Comparison of ENCODE assay signal across 11 mouse cellular contexts in the genomic region with DNA sequence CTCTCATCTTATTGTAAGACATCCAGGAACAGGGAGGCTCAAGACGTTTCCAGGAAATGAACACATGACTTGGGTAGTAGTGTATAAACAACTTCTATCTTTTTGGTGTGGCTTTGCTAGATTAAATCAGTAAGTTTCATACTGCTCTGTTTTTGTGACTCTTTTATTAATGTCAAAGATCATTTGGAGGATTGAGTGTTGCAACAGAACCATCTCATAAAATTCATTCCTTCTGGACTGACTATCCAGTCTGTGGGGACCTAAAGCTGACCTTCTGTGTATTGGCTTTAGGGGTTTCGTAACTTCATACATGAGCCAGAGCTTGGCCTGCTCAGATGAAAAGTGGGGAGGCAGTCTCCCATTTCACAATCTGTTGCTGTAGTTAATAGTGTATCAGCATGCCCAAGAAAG. TPM values are rescaled to one million over a fixed set of nuclear protein-coding genes. Genes with fewer than 3 reads are reported as not detected.
DNase-seq lines count a peak whose midpoint lies in the region; TF ChIP-seq lines count a peak whose summit lies in the region.
"Had no signal": no experiment of that assay in that cellular context is flagged by ENCODE, and none has a peak within 500 bp of the region (broad histone marks: within the 10 kb centered on the region; RNA-seq: fewer than 3 reads in every experiment).

No protein-coding gene starts in this region.

- peak; percentile 63 to 69 for DNase-seq in heart, adult 9 months (ENCODE audit: low spot score in 2 of 2)
- DNase-seq in heart, embryonic 10.5 days (ENCODE audit: low spot score), result no peak
- DNase-seq in spleen, adult 2 months (ENCODE audit: low read depth in 1 of 2, low spot score in 2 of 2), result no peak
- DNase-seq in spleen, postnatal 10 days (ENCODE audit: low spot score in 2 of 2), result no peak
- peak; percentile 45 for DNase-seq in adrenal gland, postnatal 14 days
- no peak for DNase-seq in right cerebral cortex, postnatal 36 days (ENCODE audit: low spot score in 2 of 2)
- DNase-seq in layer of hippocampus, adult 2 months (ENCODE audit: low spot score in 2 of 2), result no peak
- DNase-seq: cerebellum, adult 11-12 months; embryo, embryonic 11 days had no signal

- TF ChIP-seq POLR2A in spleen, adult 2 months (IDR thresholded peaks at IDR 0.05; ENCODE audit: low read depth, low read length), result no peak

- H3K4me3 ChIP-seq in heart, embryonic 10.5 days, result no peak overlapping the region
- H3K4me3 ChIP-seq in spleen, adult 2 months (ENCODE audit: extremely low read depth, insufficient read depth, insufficient read length), result no peak overlapping the region
- H3K4me3 ChIP-seq in layer of hippocampus, adult 2 months, result no peak overlapping the region
- H3K4me3 ChIP-seq: forebrain, embryonic 15.5 days had no signal

- H3K4me1 ChIP-seq in heart, embryonic 10.5 days, result no peaks in the 10 kb centered on the region
- H3K4me1 ChIP-seq in spleen, adult 2 months (ENCODE audit: control insufficient read depth, insufficient read depth, insufficient read length), result no peaks in the 10 kb centered on the region

- H3K27ac ChIP-seq in heart, embryonic 10.5 days, result no peak overlapping the region
- peak overlapping the region; percentile 15; the same call in 1 of the 2 replicates for H3K27ac ChIP-seq in spleen, adult 2 months (ENCODE audit: insufficient read depth, low read length)
- H3K27ac ChIP-seq in layer of hippocampus, adult 2 months, result no peak overlapping the region
- H3K27ac ChIP-seq: forebrain, embryonic 15.5 days; macrophage had no signal

- WGBS in heart, embryonic 10.5 days, result 82% methylated on average over 2 of the region's 2 CpGs
- 74% methylated on average over 2 of the region's 2 CpGs for WGBS in spleen, adult 2 months

- TF ChIP-seq CTCF in spleen, adult 2 months (IDR thresholded peaks at IDR 0.05; ENCODE audit: extremely low read depth, insufficient read depth, insufficient read length, insufficient replicate concordance), result no peak
- TF ChIP-seq CTCF in layer of hippocampus, adult 2 months (conservative IDR thresholded peaks at IDR 0.05), result no peak

- H3K36me3 ChIP-seq in heart, embryonic 10.5 days, result peaks cover 44% of the 10 kb centered on the region
- H3K36me3 ChIP-seq in spleen, adult 2 months (ENCODE audit: control insufficient read depth, insufficient read depth, low read length), result peaks cover 28% of the 10 kb centered on the region

- H3K27me3 ChIP-seq in heart, embryonic 10.5 days (ENCODE audit: insufficient read depth, poor library complexity, severe bottlenecking), result no peaks in the 10 kb centered on the region
- no peaks in the 10 kb centered on the region for H3K27me3 ChIP-seq in spleen, adult 2 months (ENCODE audit: control insufficient read depth, insufficient read depth, low read length)
- H3K27me3 ChIP-seq: forebrain, embryonic 15.5 days had no signal

- 0 out of 2 replicates have a peak, but pooled peaks cover 3% of the 10 kb centered on the region for H3K9me3 ChIP-seq in heart, embryonic 10.5 days
- H3K9me3 ChIP-seq: forebrain, embryonic 15.5 days had no signal

RNA-seq across cellular contexts. Expression of a gene that starts 38.9 kb away (rescaled TPM):
- 28.7 and 33.7 TPM in 2 replicates for polyA plus RNA-seq in heart, embryonic 10.5 days (2016; fragmentation: Nextera tagmentation; extraction: Ambion mirVana)
- polyA plus RNA-seq in spleen, adult 2 months (2012; rRNA removed), result 0.39 and 0.50 TPM in 2 replicates
- total RNA-seq in adrenal gland, postnatal 14 days (2021), result 3.3 and 5.2 TPM in 2 replicates
- under 1 TPM; 0.12 to 0.15 TPM for total RNA-seq in layer of hippocampus, adult 2 months (2021)

Comparison
In these comparisons a context has a peak if more than half of its experiments do, and no peak if none do; other contexts are left out.
1. DNase-seq: peak in heart, adult 9 months (2 of 2) and adrenal gland, postnatal 14 days (single experiment); none in heart, embryonic 10.5 days (single experiment), spleen, adult 2 months (0 of 2), spleen, postnatal 10 days (0 of 2), right cerebral cortex, postnatal 36 days (0 of 2) and layer of hippocampus, adult 2 months (0 of 2).